Mouse (Mus musculus): ENCODE measurements around the gene Trim8. TPM values are rescaled to one million over a fixed set of nuclear protein-coding genes. Genes with fewer than 3 reads are reported as not detected.

Gene Trim8
- total RNA-seq, 2 experiments from 2014 or later: 4.2 to 7.7 TPM

DNA sequence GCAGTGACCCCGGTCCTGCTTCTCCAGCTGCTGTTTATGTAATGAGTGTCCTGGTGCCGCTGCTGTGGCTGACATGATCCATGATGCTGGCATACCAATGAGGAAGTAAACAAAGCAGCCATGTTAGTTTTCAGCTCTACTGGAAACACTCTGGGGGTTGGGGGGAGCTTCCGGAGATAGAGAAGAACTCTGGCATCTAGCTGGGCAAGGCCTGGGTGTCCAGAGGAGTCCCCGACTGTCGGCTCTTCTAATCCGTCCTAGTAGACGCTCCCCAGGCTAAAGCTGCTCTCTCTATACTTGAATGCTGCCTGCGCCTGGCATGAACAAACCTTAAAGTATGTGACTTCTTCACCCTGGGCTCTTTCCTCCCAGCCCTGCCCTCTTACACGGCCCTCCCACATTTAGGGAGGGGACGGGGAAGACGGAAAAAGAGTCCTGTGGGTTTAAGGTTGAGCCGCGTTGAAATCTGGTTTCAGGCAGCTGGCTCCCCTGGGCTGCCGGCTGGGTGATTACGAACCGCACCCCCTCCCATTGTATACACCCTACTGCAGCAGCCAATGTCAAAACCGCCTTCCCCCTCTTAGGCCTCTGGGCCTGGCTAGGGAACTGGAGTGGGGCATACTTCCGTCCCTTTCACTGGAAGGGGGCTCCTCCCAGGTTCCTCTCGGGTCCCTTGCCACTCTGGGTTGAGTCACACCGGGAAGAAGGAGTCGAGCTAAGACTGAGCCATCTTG lies 2.0 kb downstream of the Trim8 start:
- ATAC-seq (replicated peaks; ENCODE audit: low FRiP score, poor library complexity, severe bottlenecking): peak; percentile 57

DNA sequence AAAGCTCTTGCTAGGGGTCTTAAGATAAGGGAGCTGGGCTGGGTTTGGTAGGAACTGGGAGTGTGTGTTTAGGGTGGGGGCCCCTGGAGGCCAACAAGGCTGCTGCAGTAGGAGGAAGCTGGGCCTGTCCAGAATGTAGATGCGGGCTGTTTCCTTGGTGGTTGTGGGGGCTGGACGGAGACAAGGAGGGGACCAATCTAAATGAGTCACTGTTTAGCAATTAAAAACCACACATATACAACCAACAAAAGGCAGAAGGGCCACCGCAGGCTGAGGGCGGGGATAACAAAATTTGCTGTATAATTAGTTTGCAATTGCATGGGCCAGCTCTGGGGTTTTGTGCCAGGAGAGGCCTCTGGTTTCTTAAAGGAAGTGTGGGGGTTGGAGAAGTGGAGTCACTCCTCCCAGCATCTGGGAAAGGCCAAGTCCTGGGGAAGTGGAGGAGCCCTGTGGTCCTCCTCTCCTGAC lies 2.6 kb downstream of the Trim8 start:
- ATAC-seq (replicated peaks; ENCODE audit: low FRiP score, poor library complexity, severe bottlenecking): peak; percentile 44

DNA sequence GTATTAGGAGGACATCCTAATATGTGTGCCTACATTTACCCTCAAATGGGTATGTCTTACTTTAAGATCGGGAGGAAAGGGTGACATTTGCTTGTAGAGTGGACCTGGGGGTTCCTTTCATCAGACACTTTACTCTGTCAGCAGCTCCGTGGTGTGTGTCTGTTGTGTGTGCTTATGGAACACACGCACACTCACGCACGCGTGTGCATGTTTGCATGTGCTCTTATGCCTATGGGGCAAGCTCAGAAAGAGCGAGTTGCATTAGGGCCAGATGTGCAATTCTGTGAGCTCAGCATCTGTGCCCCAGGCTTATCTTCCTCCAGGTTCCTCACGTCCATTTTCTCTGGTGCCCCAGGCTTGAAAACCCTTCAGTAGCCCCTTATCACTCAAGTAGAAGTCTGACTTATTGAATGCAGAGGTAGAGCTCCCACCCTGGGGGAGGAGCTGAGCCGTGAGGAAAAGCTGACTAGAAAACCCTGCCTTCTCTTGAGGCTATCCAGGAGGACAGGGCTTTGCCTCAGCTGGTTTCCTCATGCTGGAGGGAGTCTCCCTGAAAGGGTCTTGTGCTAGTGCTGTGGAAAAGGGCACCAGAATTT lies 3.4 kb downstream of the Trim8 start:
- ATAC-seq (replicated peaks; ENCODE audit: low FRiP score, poor library complexity, severe bottlenecking): no peak

DNA sequence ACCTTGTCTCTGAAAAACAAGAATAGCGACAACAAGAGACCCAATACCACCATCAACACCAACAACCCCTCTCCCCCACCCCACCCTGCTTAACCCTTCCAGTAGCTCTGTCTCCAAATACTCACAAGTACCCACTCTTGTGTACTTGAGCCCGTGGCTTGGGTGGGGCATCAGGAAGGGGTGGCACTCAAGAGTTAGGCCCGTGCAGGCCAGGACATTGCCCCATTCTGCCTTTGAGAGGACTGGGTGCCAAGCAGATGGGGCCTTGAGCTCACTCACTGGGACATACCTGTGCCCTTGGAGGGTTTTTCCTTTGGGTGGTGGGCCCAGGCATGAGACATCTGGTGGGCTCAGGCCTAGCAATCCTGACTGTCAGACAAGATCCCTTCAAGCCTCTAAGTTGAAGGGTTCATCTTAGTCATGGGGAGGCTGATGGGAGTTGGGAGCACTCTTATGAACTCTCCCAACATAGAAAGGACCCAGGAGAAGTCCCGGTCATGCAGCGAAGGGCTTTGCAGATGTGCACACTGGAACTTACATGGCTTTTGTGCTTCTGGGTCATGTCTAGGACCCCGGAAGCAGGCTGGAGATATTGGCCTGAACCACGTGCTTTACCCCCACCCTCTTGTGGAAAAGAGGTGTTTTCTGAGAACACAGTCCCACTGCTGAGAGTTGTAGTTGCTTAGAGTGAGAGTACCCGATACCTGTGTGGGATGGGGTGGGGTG lies 4.3 kb downstream of the Trim8 start:
- no peak for ATAC-seq (replicated peaks; ENCODE audit: low FRiP score, poor library complexity, severe bottlenecking)

DNA sequence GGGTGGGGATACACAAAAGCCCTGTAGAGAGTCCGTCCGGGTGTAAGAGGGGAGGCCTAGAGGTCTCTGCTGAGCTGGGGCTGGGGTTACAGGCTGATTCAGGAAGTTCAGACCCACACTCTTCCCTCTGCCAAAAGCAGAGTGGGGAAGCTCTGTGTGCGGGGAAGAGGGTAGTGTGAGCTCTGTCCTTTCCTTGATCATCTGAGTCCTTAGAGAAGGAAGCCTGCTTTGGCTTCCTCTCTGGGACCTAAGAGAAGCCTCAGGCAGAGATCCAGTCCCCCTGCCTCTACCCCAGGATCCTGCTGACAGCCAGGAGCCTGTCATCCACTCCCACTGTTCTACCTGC lies 4.8 kb downstream of the Trim8 start:
- no peak for ATAC-seq (replicated peaks; ENCODE audit: low FRiP score, poor library complexity, severe bottlenecking)

DNA sequence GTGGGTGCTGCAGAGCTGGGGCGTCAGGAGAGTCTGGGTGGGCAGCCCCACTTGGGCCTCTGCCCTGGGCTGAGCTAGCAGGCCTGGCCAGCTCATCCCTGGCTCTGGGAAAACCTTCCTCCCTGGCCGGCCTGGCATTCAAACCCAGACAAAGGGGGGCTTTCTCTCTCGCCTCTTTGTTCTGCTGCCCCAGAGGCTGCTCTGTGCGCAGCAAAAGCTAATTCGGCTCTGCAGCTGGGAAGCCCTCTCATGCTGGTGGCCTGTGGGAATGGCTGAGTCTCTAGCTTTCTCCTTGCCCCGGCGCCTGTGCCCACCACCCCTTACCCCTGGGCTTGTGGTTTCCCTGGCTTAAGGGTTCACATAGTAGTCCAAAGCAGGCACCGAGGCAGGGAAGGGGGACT lies 5.7 kb downstream of the Trim8 start:
- ATAC-seq (replicated peaks; ENCODE audit: low FRiP score, poor library complexity, severe bottlenecking): no peak

DNA sequence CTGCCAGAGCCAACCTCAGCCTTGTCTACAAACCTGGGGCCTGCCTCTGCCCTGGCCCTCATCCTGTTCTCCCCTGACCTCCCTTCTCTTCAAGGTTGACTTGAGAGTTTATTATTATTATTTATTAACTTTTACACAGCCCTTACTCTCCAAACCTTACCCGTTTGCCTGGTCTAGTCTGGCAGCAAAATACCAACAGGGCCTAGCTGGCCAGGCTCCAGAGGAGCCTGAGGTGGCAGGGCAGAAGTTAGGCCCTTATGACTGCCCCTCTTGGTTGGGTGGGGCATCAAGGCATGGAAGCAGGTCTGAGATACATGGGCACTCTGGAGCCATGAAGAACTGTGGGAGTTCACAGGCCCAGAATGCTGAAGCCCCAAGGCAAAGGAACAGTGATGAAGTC lies 6.3 kb downstream of the Trim8 start:
- no peak for ATAC-seq (replicated peaks; ENCODE audit: low FRiP score, poor library complexity, severe bottlenecking)

DNA sequence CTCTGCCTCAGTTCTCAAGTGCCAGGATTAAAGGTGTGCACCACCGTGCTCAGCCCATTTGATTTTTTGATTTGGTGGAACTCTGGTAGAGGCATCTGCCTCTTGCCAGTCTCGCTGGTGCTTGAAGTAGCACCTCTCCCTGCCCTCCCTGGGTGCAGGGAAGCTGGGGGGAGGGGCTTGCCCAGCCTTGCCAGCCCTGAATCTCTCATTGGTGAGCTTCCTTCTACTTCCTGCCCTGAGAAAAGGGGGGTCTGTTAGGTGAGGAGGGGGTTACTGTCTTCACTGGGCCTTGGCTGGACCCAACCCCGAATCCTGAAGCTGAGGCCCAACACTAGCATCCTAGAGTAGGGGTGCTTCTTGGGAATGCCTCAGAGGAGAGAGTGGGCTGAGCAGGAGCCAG lies 7.2 kb downstream of the Trim8 start:
- ATAC-seq (replicated peaks; ENCODE audit: low FRiP score, poor library complexity, severe bottlenecking): no peak

DNA sequence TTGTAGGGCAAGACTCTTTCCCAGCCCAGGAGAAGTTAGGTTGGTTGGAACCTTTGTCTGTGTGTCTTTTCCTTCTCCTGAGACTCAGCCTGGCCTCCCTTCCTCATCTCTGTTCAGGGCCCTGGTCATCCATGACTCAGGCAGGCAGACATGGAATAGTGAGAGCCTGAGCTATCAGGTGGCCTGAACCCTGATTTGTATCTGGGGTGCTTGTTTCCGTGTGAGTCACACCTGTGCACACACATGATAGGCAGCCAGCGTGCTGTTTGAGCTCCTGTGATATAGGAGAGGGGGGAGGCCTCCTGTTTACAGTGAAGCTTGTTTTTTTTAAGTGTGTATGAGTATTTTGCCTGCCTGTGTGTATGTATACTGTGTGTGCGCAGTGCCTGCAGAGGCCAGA lies 7.7 kb downstream of the Trim8 start:
- ATAC-seq (replicated peaks; ENCODE audit: low FRiP score, poor library complexity, severe bottlenecking): no peak

DNA sequence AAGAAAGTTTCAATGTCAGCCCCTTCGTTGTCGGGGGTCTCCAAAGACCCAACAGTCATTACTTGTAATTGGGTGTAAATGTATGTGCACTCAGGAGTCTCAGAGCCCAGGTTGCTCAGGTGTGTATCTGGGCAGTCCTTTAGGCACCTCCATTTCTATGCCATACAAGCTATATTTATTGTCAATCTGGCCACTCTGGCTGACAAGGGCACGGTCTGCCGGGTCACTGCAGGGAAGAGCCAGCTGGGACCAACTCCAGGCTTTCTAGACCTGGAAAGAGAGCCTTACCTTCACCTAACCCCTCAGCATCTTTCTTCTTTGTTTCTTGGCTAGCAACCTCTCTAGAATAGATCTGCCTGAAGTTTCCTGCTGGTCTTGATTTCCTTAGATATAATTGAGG lies 8.2 kb downstream of the Trim8 start:
- no peak for ATAC-seq (replicated peaks; ENCODE audit: low FRiP score, poor library complexity, severe bottlenecking)

DNA sequence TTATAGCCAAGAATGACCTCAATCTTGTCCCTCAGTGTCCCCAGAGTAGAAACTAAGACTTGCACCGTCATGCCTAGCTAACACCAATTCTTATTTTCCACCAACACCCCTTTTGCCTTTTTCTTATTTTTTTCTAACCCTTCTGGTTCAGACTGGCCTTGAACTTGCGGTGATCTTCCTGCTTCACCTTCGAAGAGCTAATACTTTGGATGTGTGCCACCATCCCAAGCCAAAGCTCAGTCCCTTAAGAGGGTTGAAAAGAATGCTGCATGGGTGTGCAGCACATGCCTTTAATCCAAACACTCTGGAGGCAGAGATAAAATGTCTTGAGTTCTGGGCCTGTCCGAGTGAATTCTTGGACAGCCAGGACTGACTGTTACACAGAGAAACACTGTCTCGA lies 8.9 kb downstream of the Trim8 start:
- ATAC-seq (replicated peaks; ENCODE audit: low FRiP score, poor library complexity, severe bottlenecking): no peak

DNA sequence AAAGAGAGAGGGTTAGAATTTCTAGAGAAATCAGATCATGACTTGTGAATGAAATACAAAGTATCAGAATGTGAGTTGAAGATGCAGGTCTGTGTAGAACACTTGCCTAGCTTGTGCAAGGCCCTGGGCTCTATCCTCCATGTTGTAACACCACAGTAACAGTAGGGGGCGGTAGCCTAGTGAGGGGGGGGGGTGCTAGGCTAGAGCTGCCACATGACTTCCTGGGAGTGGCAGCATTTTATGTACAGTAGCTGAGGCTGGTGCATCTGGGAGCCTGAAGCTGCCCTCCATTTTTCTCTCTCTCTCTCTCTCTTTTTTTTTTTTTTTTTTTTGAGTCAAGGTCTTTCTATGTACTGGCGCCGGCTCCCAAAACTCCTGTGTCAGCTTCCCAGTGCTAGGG lies 9.3 kb downstream of the Trim8 start:
- ATAC-seq (replicated peaks; ENCODE audit: low FRiP score, poor library complexity, severe bottlenecking): no peak

DNA sequence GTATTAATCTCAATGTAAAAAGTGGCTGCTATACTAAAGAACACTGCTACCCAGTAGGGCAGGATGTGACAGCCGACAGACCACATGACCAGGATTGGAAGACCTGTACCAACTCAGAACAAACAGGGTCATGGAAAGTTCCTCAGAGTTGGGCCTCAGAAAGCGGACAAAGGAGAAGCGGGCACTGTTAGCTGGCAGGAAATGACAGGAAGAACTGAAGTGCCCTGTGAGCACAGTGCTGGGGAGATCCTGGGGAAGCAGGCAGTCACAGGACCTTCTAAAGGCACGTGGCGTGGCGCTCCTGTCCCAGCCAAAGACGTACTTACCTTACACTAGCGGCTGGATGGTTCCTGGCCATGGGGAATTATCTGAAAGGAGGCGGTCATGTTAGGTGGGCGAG lies 9.8 kb downstream of the Trim8 start:
- no peak for ATAC-seq (replicated peaks; ENCODE audit: low FRiP score, poor library complexity, severe bottlenecking)

DNA sequence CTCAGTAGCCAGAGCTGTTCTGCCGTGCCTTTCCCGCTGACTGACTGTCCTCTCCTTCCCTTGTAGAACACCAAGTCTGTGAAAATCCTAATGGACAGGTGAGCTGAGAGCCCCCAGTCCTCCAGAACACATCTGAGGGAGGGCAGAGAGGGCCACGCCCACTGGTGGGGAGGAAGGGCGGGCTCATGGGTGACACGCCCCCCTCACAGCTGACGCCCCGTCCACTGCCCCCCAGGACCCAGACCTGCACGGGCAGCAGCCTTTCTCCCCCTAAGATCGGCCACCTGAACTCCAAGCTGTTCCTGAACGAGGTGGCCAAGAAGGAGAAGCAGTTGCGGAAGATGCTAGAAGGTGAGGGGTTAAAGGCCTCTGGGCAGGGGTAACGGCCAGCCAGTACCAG lies 12.9 kb downstream of the Trim8 start:
- ATAC-seq (replicated peaks; ENCODE audit: low FRiP score, poor library complexity, severe bottlenecking): no peak

DNA sequence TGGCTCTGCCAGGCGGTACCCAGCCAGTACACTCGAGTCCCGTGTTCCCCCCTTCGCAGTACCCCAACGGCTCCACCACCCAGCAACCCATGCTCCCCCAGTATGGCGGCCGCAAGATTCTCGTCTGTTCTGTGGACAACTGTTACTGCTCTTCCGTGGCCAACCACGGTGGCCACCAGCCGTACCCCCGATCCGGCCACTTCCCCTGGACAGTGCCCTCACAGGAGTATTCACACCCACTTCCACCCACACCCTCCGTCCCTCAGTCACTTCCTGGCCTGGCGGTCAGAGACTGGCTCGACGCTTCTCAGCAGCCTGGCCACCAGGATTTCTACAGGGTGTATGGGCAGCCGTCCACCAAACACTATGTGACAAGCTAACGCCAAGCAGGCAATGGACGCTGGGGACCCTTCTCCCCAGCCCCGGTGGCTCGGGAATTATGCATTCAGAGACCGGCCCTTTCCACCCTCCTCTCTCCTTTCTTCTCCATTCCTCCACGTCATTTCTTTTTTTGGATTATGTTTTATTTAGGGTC lies 13.9 kb downstream of the Trim8 start:
- ATAC-seq (replicated peaks; ENCODE audit: low FRiP score, poor library complexity, severe bottlenecking): no peak

DNA sequence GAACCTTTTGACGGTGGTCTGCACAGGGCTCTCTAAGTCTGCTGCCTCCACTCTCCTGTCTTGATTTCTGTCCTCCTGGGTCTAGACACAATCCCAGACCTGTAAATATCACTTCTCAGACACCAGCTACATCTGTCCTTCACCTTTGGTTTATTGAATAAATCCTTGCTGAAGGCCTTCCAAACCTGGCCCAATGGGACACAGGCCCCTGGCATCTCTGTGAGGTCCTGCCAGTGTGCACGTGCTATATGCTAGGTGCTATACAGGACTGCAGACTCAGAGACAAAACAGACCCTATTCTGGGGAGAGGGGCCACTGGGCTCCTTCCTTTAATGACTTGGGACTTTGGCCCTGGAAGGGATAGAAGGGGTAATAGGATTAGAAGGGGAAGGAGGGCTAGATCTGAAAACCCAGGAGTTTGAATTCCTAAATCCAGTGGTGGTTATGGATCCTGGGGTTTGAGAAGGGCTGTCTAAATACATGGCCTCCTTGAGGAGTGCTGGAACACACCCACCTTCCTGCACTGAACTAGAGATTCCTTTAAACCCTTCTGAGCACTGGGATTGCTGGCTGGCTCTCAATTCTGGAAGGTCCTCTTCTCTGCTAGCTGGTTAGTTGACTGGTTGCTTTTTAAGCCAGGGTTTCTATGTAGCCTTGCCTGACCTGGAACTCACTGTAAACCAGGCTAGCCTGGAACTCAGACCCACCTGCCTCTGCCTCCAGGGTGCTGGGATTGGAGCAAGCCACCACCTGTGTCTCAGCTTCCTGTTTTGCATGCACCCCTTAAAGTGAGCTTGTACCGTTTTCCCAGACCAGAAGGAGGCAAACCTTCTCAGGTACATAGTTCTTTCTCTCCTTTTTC lies 15.4 kb downstream of the Trim8 start:
- ATAC-seq (replicated peaks; ENCODE audit: low FRiP score, poor library complexity, severe bottlenecking): no peak

DNA sequence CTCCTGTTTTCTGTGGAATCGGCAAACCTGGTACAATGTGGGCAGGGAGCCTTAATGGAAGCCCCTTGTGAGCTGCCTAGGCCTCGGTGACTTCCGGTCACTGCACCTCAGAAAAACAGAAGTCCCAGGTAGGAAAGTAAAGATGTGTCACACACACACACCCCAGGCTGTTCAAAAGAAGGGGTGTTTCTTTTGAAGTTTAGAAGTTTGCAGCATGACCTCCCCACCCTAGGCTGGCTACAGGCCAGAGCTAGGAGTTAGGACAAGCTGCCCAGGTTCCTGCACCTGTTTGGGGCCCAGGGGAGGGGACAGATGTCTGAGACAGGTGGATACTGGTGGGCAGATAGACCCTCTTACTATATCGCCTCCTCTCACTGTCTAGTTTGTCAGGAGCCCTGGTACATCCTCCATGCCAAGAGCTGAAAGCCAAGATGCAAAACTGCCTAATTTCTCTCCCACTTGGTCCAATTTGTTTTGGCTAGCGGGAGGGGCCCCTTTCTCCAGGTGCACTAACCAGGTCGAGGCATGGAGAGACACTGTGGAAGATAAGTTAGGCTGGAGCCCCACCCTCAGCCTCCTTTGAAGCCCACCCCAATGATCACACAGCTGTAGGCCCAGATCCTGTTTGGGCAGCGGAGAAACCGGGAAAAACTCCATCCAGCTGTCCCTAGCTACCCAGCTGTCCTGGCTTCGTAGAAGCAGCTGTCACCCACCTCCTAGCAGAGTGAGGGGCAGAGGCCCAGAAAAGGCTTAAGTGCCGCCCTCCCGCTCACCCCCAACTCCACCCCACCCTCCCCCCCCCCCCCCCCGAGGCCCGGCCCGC lies 16.2 kb downstream of the Trim8 start:
- no peak for ATAC-seq (replicated peaks; ENCODE audit: low FRiP score, poor library complexity, severe bottlenecking)

DNA sequence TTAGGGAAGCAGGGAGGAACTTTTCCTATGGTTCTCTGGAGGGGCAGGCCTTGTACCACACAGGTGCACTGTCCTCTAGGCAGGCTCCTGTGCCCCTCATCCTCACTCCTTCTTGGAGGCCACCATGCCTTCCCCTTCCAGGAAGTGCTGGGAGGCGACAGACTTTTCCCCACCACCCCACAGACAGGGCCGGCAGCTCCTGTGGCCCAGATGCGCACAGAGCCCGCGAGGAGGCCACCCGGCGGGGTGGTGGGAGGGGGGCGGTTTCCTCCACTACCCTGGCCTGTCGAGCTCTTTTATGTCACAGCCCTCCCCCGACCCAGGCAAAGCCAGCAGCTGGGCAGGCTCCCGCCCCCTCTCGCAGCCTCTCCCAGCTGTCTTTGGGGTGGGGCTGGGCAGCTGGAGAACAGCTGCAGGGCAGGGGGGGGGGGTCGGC lies 16.9 kb downstream of the Trim8 start:
- ATAC-seq (replicated peaks; ENCODE audit: low FRiP score, poor library complexity, severe bottlenecking): no peak

Measured in erythroid progenitor cell, adult 5-6 weeks (primary cell).